Mouse (Mus musculus) CD8-positive naive resting alpha-beta T cell, adult 2 months (primary cell): ENCODE results near the gene Zfp946.

Experiments used
- DNase-seq, 2 experiments: peaks; one replicate each; pipeline ENCODE4 v3.0.0; 2022; ENCODE audit warnings: low read depth in 2 of 2, low spot score in 2 of 2

Gene Zfp946

DNA sequence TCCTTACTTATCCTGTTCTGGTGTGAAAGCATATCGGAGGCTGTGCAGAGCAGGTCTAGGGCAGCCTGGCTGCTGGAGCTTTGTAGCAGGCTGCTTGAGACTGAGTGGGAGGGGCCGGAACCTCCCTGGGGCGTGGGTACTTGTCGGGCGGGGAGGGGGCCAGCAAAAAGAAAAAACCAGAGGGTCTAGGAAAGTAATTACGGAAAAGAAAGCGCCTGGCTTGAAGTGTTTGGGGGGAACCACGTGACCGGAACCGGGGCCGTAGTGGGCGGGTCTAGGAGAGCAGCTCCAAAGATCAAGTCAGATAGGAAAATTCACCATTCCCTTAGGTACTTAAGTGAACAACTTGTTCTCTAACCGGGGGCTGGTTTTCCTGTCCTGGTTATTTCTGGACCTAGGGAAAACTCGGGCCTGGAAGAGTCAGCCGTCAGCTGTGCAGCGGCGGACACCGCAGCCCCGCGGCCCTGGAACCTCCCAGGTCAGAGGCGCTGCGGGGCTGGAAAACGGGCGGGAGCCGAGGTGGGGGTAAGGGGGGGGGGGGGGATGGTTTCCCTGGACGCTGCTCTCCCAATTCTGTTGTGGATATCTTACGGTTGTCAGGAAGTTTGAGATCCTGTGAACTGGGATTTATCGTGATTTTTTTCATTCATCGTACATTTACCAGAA lies at the start of gene Zfp946:
TSS of gene Zfp946 (plus strand) at position 271 of the 666 bp plus-strand sequence.
- peak; percentile 49 to 61 for DNase-seq

DNA sequence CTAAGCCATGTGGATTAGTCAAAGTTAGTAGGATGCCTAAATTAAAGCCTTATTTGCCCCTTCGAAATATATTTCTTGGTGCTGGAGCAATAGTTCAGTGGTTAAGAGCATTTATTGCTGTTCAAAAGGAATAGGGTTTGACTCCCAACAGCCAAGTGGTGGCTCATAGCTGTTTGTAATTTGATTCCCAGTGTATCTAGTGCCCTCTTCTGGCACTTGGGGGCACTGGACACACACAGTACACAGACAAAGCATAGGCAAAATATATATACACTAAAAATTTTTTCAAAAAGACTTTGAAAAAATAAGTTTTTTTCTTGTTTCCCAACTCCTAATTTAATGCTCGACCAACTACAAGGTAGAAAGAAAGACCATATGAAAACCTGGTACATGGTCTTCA lies 13.3 kb upstream of the Zfp946 start:
- peak in 1 of 2 experiments; percentile 20 for DNase-seq

DNA sequence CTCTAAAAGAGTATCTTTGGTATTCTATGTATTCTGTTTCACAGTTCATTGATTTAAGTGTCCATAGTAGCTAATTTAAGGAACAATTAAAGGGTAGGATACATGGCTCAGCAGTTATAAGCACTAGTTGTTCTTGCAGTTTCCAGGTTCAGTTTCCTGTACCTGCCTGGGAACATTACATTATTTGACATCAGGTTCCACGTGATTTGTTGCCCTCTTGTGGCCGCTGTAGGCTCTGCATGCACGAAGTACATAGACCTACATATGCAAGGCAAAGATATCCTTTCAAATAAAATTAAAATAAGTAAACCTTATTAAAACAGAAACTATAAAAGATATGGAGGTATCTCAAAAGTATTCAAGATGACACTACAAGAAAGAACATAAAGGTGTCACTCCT lies 6.5 kb upstream of the Zfp946 start:
- peak; percentile 50 to 68 for DNase-seq

DNA sequence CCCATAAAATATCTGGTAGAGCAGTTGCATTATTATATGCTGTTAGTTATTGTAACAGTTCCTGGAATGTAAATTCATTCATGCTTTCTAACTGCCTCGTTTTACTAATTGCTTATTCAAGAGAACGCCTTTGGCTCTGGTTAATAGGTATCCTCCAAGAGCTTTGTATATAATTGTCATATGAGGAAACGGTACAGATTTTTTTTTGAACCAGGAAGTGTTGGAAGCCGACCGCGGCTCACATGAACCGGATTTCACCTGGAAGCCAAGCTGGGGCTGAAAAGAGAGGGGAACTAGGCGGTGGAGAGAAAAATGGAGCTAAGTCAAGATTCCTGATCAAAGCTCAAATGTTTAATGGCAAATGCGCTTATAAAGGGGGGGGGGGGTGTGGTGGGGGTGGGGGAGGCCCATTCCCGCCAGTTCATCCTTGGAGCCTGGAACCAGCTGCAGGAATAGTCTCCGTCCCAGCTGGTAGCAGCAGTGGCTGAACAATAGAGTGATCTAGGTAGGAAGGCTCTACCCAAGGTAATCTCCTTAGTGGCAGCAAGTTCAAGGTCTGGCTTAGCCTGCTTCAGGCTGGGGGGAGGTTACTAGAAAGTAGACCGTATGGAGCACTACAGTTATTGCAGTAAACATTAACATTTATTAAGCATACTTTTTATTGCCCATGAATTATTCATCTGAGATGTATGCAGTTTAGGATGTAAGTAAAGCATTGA lies 773 bp downstream of the Zfp946 start:
- DNase-seq = no peak

DNA sequence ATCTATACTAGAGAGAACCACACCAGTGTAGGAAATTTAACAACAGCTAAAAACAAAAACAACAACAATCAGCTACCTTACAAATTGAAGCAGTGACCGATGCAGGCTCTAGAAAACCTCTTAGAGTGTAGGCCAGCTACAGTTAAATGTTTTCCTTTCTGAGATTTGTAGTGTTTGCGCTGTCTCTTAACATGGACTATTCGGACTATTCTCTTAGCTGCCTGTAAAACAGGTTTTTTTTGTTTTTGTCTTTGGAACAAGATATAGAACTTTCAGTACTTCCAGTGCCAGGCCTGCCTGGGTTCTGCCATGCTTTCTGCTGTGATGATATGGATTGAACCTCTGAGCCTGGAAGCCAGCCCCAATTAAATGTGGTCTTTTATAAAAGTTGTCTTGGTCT lies 23.7 kb downstream of the Zfp946 start:
- DNase-seq = no peak

DNA sequence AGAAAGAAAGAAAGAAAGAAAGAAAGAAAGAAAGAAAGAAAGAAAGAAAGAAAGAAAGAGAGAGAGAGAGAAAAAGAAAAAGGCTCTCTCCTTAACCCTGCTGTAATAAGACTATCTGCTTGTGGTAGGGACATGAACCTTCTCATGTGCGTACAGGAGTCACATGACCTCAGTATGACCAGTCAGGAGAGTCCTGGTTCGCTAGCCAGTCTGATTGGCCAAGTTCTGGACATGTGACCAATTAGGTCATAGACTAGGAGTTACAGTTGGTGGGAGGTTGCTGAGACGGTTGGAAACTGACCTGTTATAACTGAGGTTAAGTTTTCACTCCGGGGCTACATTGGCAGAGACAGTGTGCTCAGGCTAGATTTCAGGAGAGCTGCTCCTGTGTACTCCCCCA lies 73.1 kb downstream of the Zfp946 start:
- DNase-seq = no peak
